28 mouse cellular contexts compared by ENCODE assay signal in the genomic region with DNA sequence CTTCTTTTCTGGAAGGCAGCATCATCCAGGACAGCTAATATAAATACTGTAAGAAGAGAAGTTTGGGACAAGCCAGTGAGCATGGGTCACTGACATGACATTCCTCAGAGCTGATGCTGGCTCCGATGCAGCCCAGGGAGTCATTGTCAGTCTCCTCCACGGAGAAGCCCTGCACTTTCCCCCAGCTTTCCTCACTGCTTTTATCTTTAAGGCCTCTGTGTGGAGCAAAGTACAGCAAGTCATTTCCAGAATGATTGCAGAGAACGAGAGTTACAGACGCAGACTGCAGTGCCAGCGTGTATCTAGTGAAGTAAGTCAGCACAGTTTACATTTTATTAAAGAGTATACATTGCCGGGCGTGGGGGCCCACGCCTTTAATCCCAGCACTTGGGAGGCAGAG. TPM values are rescaled to one million over a fixed set of nuclear protein-coding genes. Genes with fewer than 3 reads are reported as not detected.
DNase-seq lines count a peak whose midpoint lies in the region; ATAC-seq and TF ChIP-seq lines count a peak whose summit lies in the region.
"Had no signal": no experiment of that assay in that cellular context is flagged by ENCODE, and none has a peak within 500 bp of the region (broad histone marks: within the 10 kb centered on the region; RNA-seq: fewer than 3 reads in every experiment).

No protein-coding gene starts in this region.

- no peak overlapping the region for H3K27ac ChIP-seq in liver, adult 2 months (replicated peaks; ENCODE audit: insufficient read depth, low read depth, low read length)
- no peak overlapping the region for H3K27ac ChIP-seq in liver, embryonic 12.5 days
- H3K27ac ChIP-seq: embryonic facial prominence, embryonic 13.5 days; forebrain, embryonic 13.5 days; gastrocnemius, adult 2 months; hindbrain, embryonic 12.5 days; left cerebral cortex, adult 2 months; liver, embryonic 15.5 days; macrophage had no signal

- no peaks in the 10 kb centered on the region for H3K36me3 ChIP-seq in liver, adult 2 months (ENCODE audit: control insufficient read depth, insufficient read depth, low read length)
- H3K36me3 ChIP-seq in liver, embryonic 12.5 days = no peaks in the 10 kb centered on the region
- H3K36me3 ChIP-seq: embryonic facial prominence, embryonic 13.5 days; hindbrain, embryonic 12.5 days; liver, embryonic 15.5 days had no signal

- H3K4me3 ChIP-seq in liver, adult 2 months (ENCODE audit: insufficient read depth, low read depth, low read length) = no peak overlapping the region
- H3K4me3 ChIP-seq in liver, embryonic 12.5 days = no peak overlapping the region
- H3K4me3 ChIP-seq: embryonic facial prominence, embryonic 13.5 days; erythroblast, embryonic 14.5 days; forebrain, embryonic 13.5 days; gastrocnemius, adult 2 months; hindbrain, embryonic 12.5 days; left cerebral cortex, adult 2 months; liver, embryonic 15.5 days had no signal

- 66% methylated on average over 8 of the region's 8 CpGs for WGBS in liver, adult 2 months
- 56% methylated on average over 8 of the region's 8 CpGs for WGBS in liver, embryonic 12.5 days (ENCODE audit: insufficient replicate concordance)

- TF ChIP-seq CTCF in liver, adult 2 months (IDR thresholded peaks at IDR 0.05; ENCODE audit: low read depth, low read length) = no peak

- H3K9ac ChIP-seq in liver, adult 2 months (ENCODE audit: low read depth, low read length) = no peak overlapping the region
- H3K9ac ChIP-seq in liver, embryonic 12.5 days = no peak overlapping the region
- H3K9ac ChIP-seq: embryonic facial prominence, embryonic 13.5 days; forebrain, embryonic 13.5 days; hindbrain, embryonic 12.5 days; liver, embryonic 15.5 days had no signal

- TF ChIP-seq POLR2A in liver, adult 2 months (IDR thresholded peaks at IDR 0.05; ENCODE audit: extremely low read depth, insufficient read depth, low read length) = no peak

- peak; percentile 24 for DNase-seq in embryo, embryonic 10.5 days (ENCODE audit: low spot score)
- DNase-seq in embryo, embryonic 11 days = no peak
- DNase-seq in liver, adult 2 months (ENCODE audit: extremely low read depth, low read depth, low spot score) = peak; percentile 18
- DNase-seq in thymus, postnatal 4 days = peak; percentile 3
- DNase-seq in thymus, postnatal 0 days (ENCODE audit: low spot score) = no peak
- DNase-seq in frontal cortex, postnatal 14 days (ENCODE audit: low spot score in 2 of 2) = no peak
- DNase-seq: adrenal gland, postnatal 25 days; cerebellum, adult 9-11 months; gastrocnemius, adult 2 months; kidney, adult 8-10 months; thymus, adult 2 months had no signal

- H3K4me1 ChIP-seq in liver, adult 2 months (ENCODE audit: control insufficient read depth, insufficient read depth, low read length) = no peaks in the 10 kb centered on the region
- no peaks in the 10 kb centered on the region for H3K4me1 ChIP-seq in liver, embryonic 12.5 days
- H3K4me1 ChIP-seq: embryonic facial prominence, embryonic 13.5 days; forebrain, embryonic 13.5 days; hindbrain, embryonic 12.5 days; liver, embryonic 15.5 days had no signal

- H3K79me2 ChIP-seq in liver, adult 2 months (ENCODE audit: control insufficient read depth, insufficient read depth, low read length) = no peaks in the 10 kb centered on the region

- H3K4me2 ChIP-seq in liver, embryonic 12.5 days = no peak overlapping the region
- H3K4me2 ChIP-seq: embryonic facial prominence, embryonic 13.5 days; forebrain, embryonic 13.5 days; hindbrain, embryonic 12.5 days; liver, embryonic 15.5 days; midbrain, embryonic 11.5 days had no signal

- no peaks in the 10 kb centered on the region for H3K27me3 ChIP-seq in liver, adult 2 months (ENCODE audit: control insufficient read depth, insufficient read depth, low read length)
- no peaks in the 10 kb centered on the region for H3K27me3 ChIP-seq in liver, embryonic 12.5 days (replicated peaks)
- H3K27me3 ChIP-seq: embryonic facial prominence, embryonic 13.5 days; forebrain, embryonic 13.5 days; hindbrain, embryonic 12.5 days; liver, embryonic 15.5 days had no signal

- ATAC-seq in liver, embryonic 12.5 days = no peak
- no peak for ATAC-seq in erythroid progenitor cell, adult 5-6 weeks (replicated peaks; ENCODE audit: low FRiP score, poor library complexity, severe bottlenecking)
- ATAC-seq: forebrain, embryonic 13.5 days had no signal

- no peaks in the 10 kb centered on the region; the same call in 1 of the 2 replicates for H3K9me3 ChIP-seq in liver, embryonic 12.5 days (replicated peaks)
- H3K9me3 ChIP-seq: liver, embryonic 15.5 days had no signal

RNA-seq across cellular contexts. Expression of a gene that starts 9.4 kb away (rescaled TPM):
- total RNA-seq in liver, adult 2 months (2014; rRNA removed) = not detected in 2 replicates
- polyA plus RNA-seq in liver, adult 2 months (2012; rRNA removed) = not detected in 2 replicates
- polyA plus RNA-seq in liver, embryonic 12.5 days (2016; fragmentation: Nextera tagmentation; extraction: Ambion mirVana) = not detected in 2 replicates
- 0.09 TPM in 1 of 2 replicates, not detected in the other for polyA plus RNA-seq in thymus, postnatal 0 days (2015; fragmentation: Nextera tagmentation; extraction: Ambion mirVana)
- not detected in 2 replicates for total RNA-seq in erythroid progenitor cell, adult 5-6 weeks (2015; ENCODE audit: low replicate concordance)
- total RNA-seq in erythroid progenitor cell, adult 5-6 weeks (2017; ENCODE audit: low replicate concordance) = not detected in 2 replicates
- total RNA-seq: adrenal gland, postnatal 25 days; common myeloid progenitor, adult 5-6 weeks; gastrocnemius, adult 2 months; granulocyte monocyte progenitor cell, adult 5-6 weeks; heart, postnatal 25 days; layer of hippocampus, postnatal 10 days; left cerebral cortex, adult 2 months; left cerebral cortex, postnatal 36 days; midbrain, postnatal 0 days had no signal
- polyA plus RNA-seq: erythroblast, embryonic 14.5 days; heart, embryonic 14.5 days; liver, embryonic 15.5 days; macrophage had no signal

RNA-seq across cellular contexts. Expression of a gene that starts 25.4 kb away (rescaled TPM):
- 0.13 and 0.18 TPM in 2 replicates for total RNA-seq in liver, adult 2 months (2014; rRNA removed)
- polyA plus RNA-seq in liver, adult 2 months (2012; rRNA removed) = 0.04 and 0.06 TPM in 2 replicates
- polyA plus RNA-seq in liver, embryonic 12.5 days (2016; fragmentation: Nextera tagmentation; extraction: Ambion mirVana) = 0.11 and 0.17 TPM in 2 replicates
- 129 and 138 TPM in 2 replicates for polyA plus RNA-seq in thymus, postnatal 0 days (2015; fragmentation: Nextera tagmentation; extraction: Ambion mirVana)
- 0.72 TPM in 1 of 2 replicates, not detected in the other for total RNA-seq in erythroid progenitor cell, adult 5-6 weeks (2015; ENCODE audit: low replicate concordance)
- total RNA-seq in erythroid progenitor cell, adult 5-6 weeks (2017; ENCODE audit: low replicate concordance) = 0.90 TPM in 1 of 2 replicates, not detected in the other
- total RNA-seq: gastrocnemius, adult 2 months; granulocyte monocyte progenitor cell, adult 5-6 weeks had no signal
- polyA plus RNA-seq: erythroblast, embryonic 14.5 days; macrophage had no signal

Comparison
In these comparisons a context has a peak if more than half of its experiments do, and no peak if none do; other contexts are left out.
1. DNase-seq: peak in embryo, embryonic 10.5 days (single experiment), liver, adult 2 months (single experiment) and thymus, postnatal 4 days (single experiment); none in embryo, embryonic 11 days (single experiment), thymus, postnatal 0 days (single experiment) and frontal cortex, postnatal 14 days (0 of 2).
2. RNA of a gene that starts 25.4 kb away (polyA plus RNA-seq): 129 to 138 TPM in thymus, postnatal 0 days; 0.11 to 0.17 TPM in liver, embryonic 12.5 days and 0.04 to 0.06 TPM in liver, adult 2 months; every median in the first group is over 100 times any median in the second.